ENCODE assay signal across 24 mouse cellular contexts in the genomic region with DNA sequence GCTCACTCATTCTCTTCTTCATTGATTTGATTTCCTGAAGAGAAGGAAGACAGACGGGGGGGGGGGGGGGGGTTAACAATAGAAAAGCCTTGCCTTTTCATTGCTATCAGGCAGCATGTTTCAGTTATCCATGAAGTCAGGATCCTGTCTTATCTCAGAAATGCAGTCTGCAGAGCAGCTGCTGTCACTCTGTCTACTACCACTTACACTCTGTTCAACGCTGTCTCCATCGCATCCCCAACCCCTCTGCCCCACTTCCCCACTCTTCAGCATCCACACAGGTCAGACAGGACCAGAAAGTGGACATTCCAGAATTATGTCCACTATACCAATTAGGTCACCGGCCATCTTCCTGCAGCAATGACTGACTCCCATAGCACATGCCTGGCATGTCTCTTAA. TPM values are rescaled to one million over a fixed set of nuclear protein-coding genes. Genes with fewer than 3 reads are reported as not detected.
DNase-seq lines count a peak whose midpoint lies in the region; ATAC-seq and TF ChIP-seq lines count a peak whose summit lies in the region.
"Had no signal": no experiment of that assay in that cellular context is flagged by ENCODE, and none has a peak within 500 bp of the region (broad histone marks: within the 10 kb centered on the region; RNA-seq: fewer than 3 reads in every experiment).

No protein-coding gene starts in this region.

- intact Hi-C loops in heart, postnatal 10 days (cut with DNase I): no loop called here

- no peaks in the 10 kb centered on the region for H3K79me2 ChIP-seq in MEL (ENCODE audit: control insufficient read depth, insufficient read depth, low read length, poor library complexity)

- ATAC-seq in heart, embryonic 12.5 days (ENCODE audit: insufficient number of reproducible peaks, low FRiP score): 0 out of 2 replicates have a peak, but pooled peaks have one; percentile 11
- ATAC-seq: forebrain, embryonic 15.5 days; hindbrain, postnatal 0 days; inflammation-experienced regulatory T-cells, adult 6 months; intestine, embryonic 16.5 days; Patski had no signal

- H3K4me3 ChIP-seq in heart, embryonic 12.5 days: no peak overlapping the region
- H3K4me3 ChIP-seq in MEL (ENCODE audit: control insufficient read depth in 1 of 2, insufficient read depth in 1 of 2, low read depth in 2 of 2, low read length in 2 of 2): no peak overlapping the region
- H3K4me3 ChIP-seq: embryonic facial prominence, embryonic 10.5 days; embryonic facial prominence, embryonic 13.5 days; erythroblast, embryonic 14.5 days; forebrain, embryonic 12.5 days; forebrain, embryonic 15.5 days had no signal

- H3K9ac ChIP-seq in heart, embryonic 12.5 days: no peak overlapping the region
- no peak overlapping the region for H3K9ac ChIP-seq in MEL (ENCODE audit: control insufficient read depth, low read depth, low read length, poor library complexity, severe bottlenecking)
- H3K9ac ChIP-seq: embryonic facial prominence, embryonic 13.5 days; forebrain, embryonic 12.5 days; forebrain, embryonic 15.5 days; hindbrain, embryonic 14.5 days had no signal

- TF ChIP-seq POLR2A in MEL (IDR thresholded peaks at IDR 0.05; ENCODE audit: control insufficient read depth in 1 of 2, insufficient read depth in 1 of 2, low read depth in 1 of 2, low read length in 2 of 2, poor library complexity in 1 of 2): no peak

- no peaks in the 10 kb centered on the region for H3K9me3 ChIP-seq in heart, embryonic 12.5 days (replicated peaks)
- no peaks in the 10 kb centered on the region for H3K9me3 ChIP-seq in MEL (replicated peaks; ENCODE audit: insufficient read depth, low read length)
- H3K9me3 ChIP-seq: embryonic facial prominence, embryonic 10.5 days; embryonic facial prominence, embryonic 13.5 days; forebrain, embryonic 12.5 days; forebrain, embryonic 15.5 days had no signal

- peaks cover 21% of the 10 kb centered on the region for H3K36me3 ChIP-seq in heart, embryonic 12.5 days
- peaks cover 0 to 4% of the 10 kb centered on the region in 2 experiments; a peak in 2 of 4 replicates for H3K36me3 ChIP-seq in MEL (ENCODE audit: control insufficient read depth in 1 of 2, insufficient read depth in 2 of 2, low read length in 2 of 2)

- H3K27me3 ChIP-seq in heart, embryonic 12.5 days (replicated peaks): no peaks in the 10 kb centered on the region
- no peaks in the 10 kb centered on the region for H3K27me3 ChIP-seq in MEL (ENCODE audit: control insufficient read depth in 1 of 2, insufficient read depth in 2 of 2, low read length in 2 of 2)
- H3K27me3 ChIP-seq: embryonic facial prominence, embryonic 13.5 days; forebrain, embryonic 12.5 days; forebrain, embryonic 15.5 days; Patski had no signal

- DNase-seq in heart, adult 11 months: peak; percentile 33
- no peak for DNase-seq in heart, postnatal 10 days
- no peak for DNase-seq in heart, adult 9 months (ENCODE audit: low spot score in 2 of 2)
- no peak for DNase-seq in MEL (ENCODE audit: low read depth, low spot score)
- DNase-seq in cerebellum, adult 11 months: no peak
- DNase-seq: adrenal gland, postnatal 10 days; adrenal gland, postnatal 36 days; cerebellum, adult 2 months; cerebellum, adult 9-11 months; cerebellum, postnatal 25 days; gastrocnemius, postnatal 25 days; heart, postnatal 4 days; kidney, adult 18-20 months had no signal

- TF ChIP-seq CTCF in MEL (IDR thresholded peaks at IDR 0.05 in 2 of 3, conservative IDR thresholded peaks at IDR 0.05 in 1 of 3; ENCODE audit: control insufficient read depth in 1 of 3, insufficient read depth in 1 of 3, low read depth in 2 of 3, low read length in 3 of 3, poor library complexity in 1 of 3, severe bottlenecking in 1 of 3): no peak

- no peak for TF ChIP-seq RAD21 in MEL (IDR thresholded peaks at IDR 0.05; ENCODE audit: low read depth, low read length)

- no peak overlapping the region for H3K27ac ChIP-seq in heart, embryonic 12.5 days (ENCODE audit: poor library complexity, severe bottlenecking)
- H3K27ac ChIP-seq in MEL (ENCODE audit: control insufficient read depth, low read depth, low read length): no peak overlapping the region
- H3K27ac ChIP-seq: embryonic facial prominence, embryonic 10.5 days; embryonic facial prominence, embryonic 13.5 days; forebrain, embryonic 12.5 days; forebrain, embryonic 15.5 days; hindbrain, embryonic 14.5 days; hindbrain, postnatal 0 days had no signal

- 17% methylated on average over 4 of the region's 4 CpGs for WGBS in heart, embryonic 12.5 days

- H3K4me1 ChIP-seq in heart, embryonic 12.5 days (replicated peaks): peaks cover 23% of the 10 kb centered on the region
- peaks cover 0 to 2% of the 10 kb centered on the region in 2 experiments; a peak in 1 of 4 replicates for H3K4me1 ChIP-seq in MEL (ENCODE audit: control insufficient read depth in 1 of 2, insufficient read depth in 2 of 2, low read length in 2 of 2)

- no peak overlapping the region for H3K4me2 ChIP-seq in heart, embryonic 12.5 days
- H3K4me2 ChIP-seq: embryonic facial prominence, embryonic 13.5 days; forebrain, embryonic 12.5 days; forebrain, embryonic 15.5 days; hindbrain, embryonic 14.5 days had no signal

- no peak; a peak in 1 of 4 replicates for TF ChIP-seq EP300 in MEL (IDR thresholded peaks at IDR 0.05; ENCODE audit: low read depth in 1 of 2, low read length in 2 of 2)

TF ChIP-seq in MEL, 35 proteins besides CTCF, POLR2A, EP300 and RAD21:
- TF ChIP-seq UBTF (IDR thresholded peaks at IDR 0.05; ENCODE audit: borderline replicate concordance, insufficient read depth, low read depth, low read length) (no peak), MAZ (IDR thresholded peaks at IDR 0.05; ENCODE audit: low read depth, low read length) (no peak), SMC3 (IDR thresholded peaks at IDR 0.05; ENCODE audit: low read depth, low read length) (no peak), MAFK (IDR thresholded peaks at IDR 0.05; ENCODE audit: borderline replicate concordance, low read depth, low read length) (no peak), POLR2AphosphoS2 (IDR thresholded peaks at IDR 0.05; ENCODE audit: low read length) (no peak), ETS1 (IDR thresholded peaks at IDR 0.05; ENCODE audit: low read depth, low read length) (peak; percentile 23; the same call in 1 of the 2 replicates), TCF12 (IDR thresholded peaks at IDR 0.05; ENCODE audit: low read depth, low read length) (0 out of 2 replicates have a peak, but pooled peaks have one; percentile 36), RCOR1 (IDR thresholded peaks at IDR 0.05; ENCODE audit: low read depth, low read length) (no peak), ZC3H11A (IDR thresholded peaks at IDR 0.05; ENCODE audit: low read depth, low read length) (no peak), MYB (IDR thresholded peaks at IDR 0.05; ENCODE audit: low read depth, low read length) (no peak), NRF1 (IDR thresholded peaks at IDR 0.05; ENCODE audit: insufficient read depth, low read depth, low read length, poor library complexity, severe bottlenecking) (no peak), USF2 (IDR thresholded peaks at IDR 0.05; ENCODE audit: borderline replicate concordance in 1 of 2, insufficient read depth in 1 of 2, low read depth in 1 of 2, low read length in 2 of 2) (no peak), CHD2 (IDR thresholded peaks at IDR 0.05; ENCODE audit: low read length) (no peak), CHD1 (IDR thresholded peaks at IDR 0.05; ENCODE audit: low read depth, low read length) (no peak), ZNF384 (IDR thresholded peaks at IDR 0.05; ENCODE audit: low read depth, low read length) (no peak), SIN3A (IDR thresholded peaks at IDR 0.05; ENCODE audit: low read length) (no peak), MYC (IDR thresholded peaks at IDR 0.05; ENCODE audit: low read depth, low read length) (no peak), GATA1 (IDR thresholded peaks at IDR 0.05; ENCODE audit: low read depth, low read length) (peak; percentile 39), USF1 (IDR thresholded peaks at IDR 0.05; ENCODE audit: low read depth, low read length) (no peak), BHLHE40 (IDR thresholded peaks at IDR 0.05; ENCODE audit: borderline replicate concordance, low read depth, low read length) (no peak), POLR2AphosphoS5 (IDR thresholded peaks at IDR 0.05; ENCODE audit: borderline replicate concordance, low read depth, low read length) (no peak), NELFE (IDR thresholded peaks at IDR 0.05; ENCODE audit: low read depth, low read length) (no peak)

RNA-seq across cellular contexts. Expression of gene Nln, which starts 49.9 kb away (rescaled TPM):
- 10 to 100 TPM; 21.6 to 21.8 TPM for total RNA-seq in heart, postnatal 10 days (2021)
- polyA plus RNA-seq in heart, embryonic 12.5 days (2016; fragmentation: Nextera tagmentation; extraction: Ambion mirVana): 25.7 and 26.9 TPM in 2 replicates
- 14.2 and 15.4 TPM in 2 replicates for total RNA-seq in MEL (2012; rRNA removed)
- polyA plus RNA-seq in MEL (2012; ENCODE audit: insufficient read depth in 1 of 2, insufficient read length in 2 of 2, low read depth in 1 of 2, low replicate concordance in 2 of 2, missing spikeins in 1 of 2): 100 to 1,000 TPM in 1 of 2 experiments, 10 to 100 TPM in 1; 16.1 to 229 TPM

RNA-seq across cellular contexts. Expression of gene Sgtb, which starts 50.0 kb away (rescaled TPM):
- 1 to 10 TPM; 2.0 to 2.1 TPM for total RNA-seq in heart, postnatal 10 days (2021)
- polyA plus RNA-seq in heart, embryonic 12.5 days (2016; fragmentation: Nextera tagmentation; extraction: Ambion mirVana): 2.5 and 3.5 TPM in 2 replicates
- 0.03 TPM in 1 of 2 replicates, not detected in the other for total RNA-seq in MEL (2012; rRNA removed)
- under 1 TPM in 1 of 2 experiments, not detected in 1; 0.11 TPM for polyA plus RNA-seq in MEL (2012; ENCODE audit: insufficient read depth in 1 of 2, insufficient read length in 2 of 2, low read depth in 1 of 2, low replicate concordance in 2 of 2, missing spikeins in 1 of 2)
- polyA plus RNA-seq: erythroblast, embryonic 14.5 days had no signal
